Mouse (Mus musculus) bone marrow, adult 2 months (tissue): ENCODE measurements around the gene Inpp4b. TPM values are rescaled to one million over a fixed set of nuclear protein-coding genes. Genes with fewer than 3 reads are reported as not detected.

Experiments
- H3K27ac ChIP-seq: fragments of 200-500 bp; 2 replicates; pipeline ENCODE4 v1.5.1; 2012; ENCODE audit warnings: low read depth, mild to moderate bottlenecking, control low read depth, inconsistent platforms, low read length; ENCODE audit not compliant: control insufficient read depth, poor library complexity, insufficient read depth
- H3K4me1 ChIP-seq: fragments of 200-500 bp; 2 replicates; pipeline ENCODE4 v1.6.1; 2011; ENCODE audit warnings: low read length; ENCODE audit not compliant: control insufficient read depth, insufficient read depth
- H3K4me3 ChIP-seq: fragments of 200-500 bp; replicated peaks from 2 replicates; pipeline ENCODE3; 2011; ENCODE audit warnings: mild to moderate bottlenecking, low read depth, low read length, control low read depth; ENCODE audit not compliant: control insufficient read depth
- CTCF ChIP-seq: fragments of 200-500 bp; IDR thresholded peaks from 2 replicates; pipeline ENCODE4 v1.5.1; 2011; ENCODE audit warnings: low read length, control low read depth; ENCODE audit not compliant: control insufficient read depth, insufficient read depth
- POLR2A ChIP-seq: fragments of 200-500 bp; IDR thresholded peaks from 2 replicates; pipeline ENCODE4 v1.6.1; 2011; ENCODE audit warnings: low read depth, mild to moderate bottlenecking, control low read depth, low read length, borderline replicate concordance; ENCODE audit not compliant: control insufficient read depth
- WGBS: fragments of 180-500 bp; shearing (Covaris S2); methylation state at CpG from one replicate; pipeline ENCODE4 v1.1.7; 2018; 5-methylcytosine and 5-hydroxymethylcytosine counted together
- polyA plus RNA-seq: library from polyadenylated mRNA; stranded (reverse); fragments of >200 nt; gene quantifications from 2 replicates; pipeline ENCODE4 v1.2.4, GENCODE M21; 2011; ENCODE audit warnings: low replicate concordance; ENCODE audit not compliant: missing spikeins, insufficient read depth, insufficient read length

Inpp4b gene
- polyA plus RNA-seq, 1 experiment, result 4.8 TPM

DNA sequence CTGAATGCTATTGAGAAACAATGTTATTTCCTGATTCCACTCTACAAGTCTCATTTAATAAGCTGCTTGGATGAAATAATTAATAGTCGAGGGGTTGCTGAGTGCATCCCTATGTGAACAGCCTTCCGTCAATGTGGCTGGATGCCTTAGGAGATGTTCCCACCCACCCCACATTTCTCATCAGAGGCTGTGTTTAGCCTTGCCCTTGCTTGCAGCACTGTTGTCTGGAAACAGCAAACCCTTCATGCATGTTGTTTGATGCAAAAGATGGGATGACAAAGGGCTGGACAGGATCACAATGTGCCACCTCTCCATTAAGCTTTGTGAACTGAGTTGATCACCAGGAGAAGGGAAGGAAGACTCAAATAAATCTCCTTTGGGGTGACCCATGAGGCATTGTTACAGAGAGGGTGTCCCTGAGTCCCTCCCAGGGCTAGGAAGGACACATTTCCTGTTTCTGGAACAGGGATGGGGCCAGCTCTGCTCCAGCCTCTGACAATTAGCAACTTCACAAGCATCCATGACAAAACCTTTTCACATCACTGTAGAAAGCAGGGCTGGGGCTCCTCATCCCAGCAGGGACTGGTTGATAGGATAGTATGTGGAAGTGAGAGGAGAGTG is 239.6 kb downstream of the Inpp4b start:
- no peaks in the 10 kb centered on the region; the same call in 1 of the 2 replicates for H3K4me1 ChIP-seq
- H3K4me3 ChIP-seq, result no peak overlapping the region
- no peak overlapping the region for H3K27ac ChIP-seq
- no peak for TF ChIP-seq CTCF
- TF ChIP-seq POLR2A, result no peak
- WGBS, result 76% methylated on average over 2 of the region's 2 CpGs

DNA sequence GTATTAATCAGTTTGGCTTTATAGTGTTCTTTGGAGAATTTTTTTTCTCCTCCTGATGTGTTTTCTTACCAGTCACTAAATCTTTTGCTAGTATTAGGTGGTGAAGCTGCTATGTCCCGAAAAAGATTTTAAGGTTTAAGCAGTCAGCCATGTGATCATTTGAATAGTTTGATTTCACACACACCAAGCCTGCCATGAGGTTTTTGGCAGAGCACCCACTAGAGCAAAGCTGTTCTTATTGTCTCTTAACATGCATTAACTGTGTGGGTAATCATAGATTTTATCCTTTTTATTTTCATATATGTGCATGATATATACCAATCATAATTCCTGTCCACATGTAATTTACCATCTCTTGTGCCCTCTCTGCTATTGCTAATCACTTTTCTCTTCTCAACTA is 240.6 kb downstream of the Inpp4b start:
- Histone ChIP-seq H3K4me3 (no peak overlapping the region), H3K4me1 (no peaks in the 10 kb centered on the region; the same call in 1 of the 2 replicates), H3K27ac (no peak overlapping the region)
- TF ChIP-seq POLR2A (no peak), CTCF (no peak)
- WGBS, result 73% methylated on average over 1 of the region's 1 CpGs

DNA sequence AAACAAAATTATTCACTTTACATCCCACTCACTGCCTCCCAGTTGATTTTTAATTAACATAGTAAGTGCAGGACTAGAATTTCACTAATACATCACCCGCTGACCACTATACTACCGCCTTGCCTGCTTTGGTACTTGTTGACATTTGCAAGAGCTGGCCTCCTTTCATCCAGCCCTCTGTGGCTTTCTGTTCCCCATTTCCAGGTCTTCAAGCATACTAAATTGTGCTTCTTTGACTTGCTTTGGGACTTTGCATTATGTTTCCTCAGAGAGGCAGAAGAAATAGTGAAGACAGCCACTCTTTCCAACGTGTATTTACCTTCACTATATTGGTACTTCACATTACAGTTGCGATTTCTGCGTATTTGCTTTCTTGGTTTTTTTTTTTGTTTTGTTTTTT is 244.4 kb downstream of the Inpp4b start:
- H3K4me3 ChIP-seq, result no peak overlapping the region
- WGBS, result 87% methylated on average over 5 of the region's 5 CpGs
- no peaks in the 10 kb centered on the region; the same call in 1 of the 2 replicates for H3K4me1 ChIP-seq
- H3K27ac ChIP-seq, result no peak overlapping the region
- no peak for TF ChIP-seq POLR2A
- no peak for TF ChIP-seq CTCF

DNA sequence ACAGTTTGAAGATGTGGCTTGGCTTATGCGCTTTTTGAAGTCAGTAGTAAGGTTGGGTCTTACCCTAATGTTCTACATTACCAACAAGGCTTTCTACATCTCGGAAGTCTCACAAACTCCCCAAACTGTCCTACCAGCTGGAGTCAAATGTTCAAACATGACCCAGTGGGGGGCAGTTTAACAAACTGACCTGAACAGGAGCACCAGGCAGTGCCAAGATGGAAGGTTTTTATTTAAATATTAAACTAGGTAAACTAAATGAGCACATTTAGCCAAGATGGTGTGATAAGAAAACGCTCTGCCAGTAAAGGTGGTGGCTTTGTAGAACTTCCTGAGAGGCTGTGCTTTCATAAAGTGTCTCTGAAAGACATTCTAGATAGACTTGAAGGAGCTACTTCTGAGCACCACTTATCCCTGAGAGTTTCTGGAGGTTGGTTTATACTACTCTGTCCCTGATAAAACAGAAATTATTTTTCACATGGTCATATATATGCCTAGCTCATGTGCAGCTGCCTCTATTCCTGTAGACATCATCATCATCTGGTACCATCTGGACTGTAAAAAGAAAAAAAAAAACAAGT is 251.9 kb downstream of the Inpp4b start:
- no peaks in the 10 kb centered on the region for H3K4me1 ChIP-seq
- H3K4me3 ChIP-seq, result no peak overlapping the region
- no peak overlapping the region for H3K27ac ChIP-seq
- 77% methylated on average over 3 of the region's 3 CpGs for WGBS
- TF ChIP-seq CTCF (no peak), POLR2A (no peak)

DNA sequence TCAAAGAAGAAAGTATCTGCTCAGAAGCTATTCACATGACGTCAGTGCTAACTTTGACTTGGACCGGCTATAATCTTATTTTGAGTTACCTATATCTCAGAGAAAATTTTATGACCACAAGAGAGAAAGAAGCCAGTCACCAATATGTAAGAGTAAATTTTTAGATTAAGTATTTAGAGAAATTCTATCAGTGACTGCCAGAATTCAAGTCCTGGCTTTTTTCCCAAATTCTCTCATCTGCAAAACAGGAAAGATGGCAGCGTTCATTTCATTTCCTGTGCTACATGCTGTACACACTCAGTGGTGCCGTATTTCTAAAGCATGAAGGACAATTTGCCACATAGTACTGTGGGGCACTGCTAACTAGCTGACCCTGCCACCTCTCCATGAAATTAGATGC is 256.9 kb downstream of the Inpp4b start:
- TF ChIP-seq POLR2A (no peak), CTCF (no peak)
- 53% methylated on average over 4 of the region's 4 CpGs for WGBS
- Histone ChIP-seq H3K27ac (no peak overlapping the region), H3K4me3 (no peak overlapping the region), H3K4me1 (no peaks in the 10 kb centered on the region)

DNA sequence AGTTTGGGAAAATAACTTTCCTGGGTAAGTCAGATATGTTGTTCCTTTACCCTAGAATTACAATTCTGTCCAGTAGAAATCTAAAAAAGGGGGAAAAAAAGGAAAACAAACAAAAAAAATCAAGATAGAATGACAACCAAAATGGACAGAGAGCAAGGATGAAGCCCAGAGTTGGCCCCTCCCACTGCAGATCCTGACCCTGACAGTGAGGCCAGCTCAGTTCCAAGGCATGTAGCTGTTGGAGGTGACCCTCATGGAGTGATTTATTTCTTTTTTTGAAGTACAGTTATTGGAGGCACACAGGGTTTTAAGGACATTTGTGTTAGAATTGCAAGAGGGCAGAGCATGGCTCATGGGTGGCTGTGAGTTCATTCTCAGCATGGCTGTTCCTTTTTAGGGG is 258.8 kb downstream of the Inpp4b start:
- TF ChIP-seq POLR2A, result no peak
- TF ChIP-seq CTCF, result no peak
- Histone ChIP-seq H3K4me1 (no peaks in the 10 kb centered on the region), H3K27ac (no peak overlapping the region), H3K4me3 (no peak overlapping the region)

DNA sequence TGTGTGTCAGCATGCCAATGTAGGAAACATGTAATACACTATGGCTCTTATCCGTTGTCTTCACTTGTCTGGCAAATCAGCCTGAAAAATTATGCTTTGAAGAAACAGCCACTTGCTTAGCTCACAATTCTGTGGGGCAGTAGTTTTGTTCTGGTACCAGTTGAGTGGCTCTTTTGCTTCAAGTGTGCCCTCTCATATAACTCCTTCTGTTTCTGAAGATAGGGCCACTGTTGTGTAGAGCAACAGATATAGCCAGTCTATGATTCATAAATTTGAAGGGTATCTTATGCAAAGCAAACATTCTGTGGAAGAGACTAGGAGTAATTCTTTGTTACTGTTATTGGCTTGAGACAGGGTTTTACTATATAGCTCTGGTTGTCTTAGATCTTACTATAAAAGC is 265.7 kb downstream of the Inpp4b start:
- Histone ChIP-seq H3K27ac (no peak overlapping the region), H3K4me3 (no peak overlapping the region), H3K4me1 (no peaks in the 10 kb centered on the region)
- TF ChIP-seq POLR2A (no peak), CTCF (no peak)
- WGBS, result 86% methylated on average over 1 of the region's 1 CpGs

DNA sequence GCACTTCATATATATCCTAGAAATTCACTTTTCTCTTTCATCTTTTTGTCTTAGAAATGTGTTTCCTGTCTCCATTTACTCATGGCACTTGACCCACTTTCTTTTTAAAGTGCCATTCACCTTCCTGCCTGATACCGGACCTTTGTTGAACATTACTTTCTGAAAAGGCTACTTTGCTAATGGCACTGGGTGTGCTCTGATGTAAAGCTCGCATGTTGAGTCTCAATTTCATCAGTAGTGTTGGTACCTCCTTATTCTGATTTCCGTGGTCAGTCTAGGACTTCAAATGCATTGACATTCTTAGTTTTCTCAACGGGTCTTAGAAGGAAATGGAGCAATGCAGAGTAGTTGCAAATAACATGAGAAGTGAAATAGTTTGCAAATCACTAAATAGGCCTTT is 266.7 kb downstream of the Inpp4b start:
- Histone ChIP-seq H3K4me1 (no peaks in the 10 kb centered on the region), H3K4me3 (no peak overlapping the region), H3K27ac (no peak overlapping the region)
- TF ChIP-seq POLR2A (no peak), CTCF (no peak)
- 41% methylated on average over 4 of the region's 4 CpGs for WGBS
